Mouse (Mus musculus): ENCODE data around the gene BC055324.

DNA sequence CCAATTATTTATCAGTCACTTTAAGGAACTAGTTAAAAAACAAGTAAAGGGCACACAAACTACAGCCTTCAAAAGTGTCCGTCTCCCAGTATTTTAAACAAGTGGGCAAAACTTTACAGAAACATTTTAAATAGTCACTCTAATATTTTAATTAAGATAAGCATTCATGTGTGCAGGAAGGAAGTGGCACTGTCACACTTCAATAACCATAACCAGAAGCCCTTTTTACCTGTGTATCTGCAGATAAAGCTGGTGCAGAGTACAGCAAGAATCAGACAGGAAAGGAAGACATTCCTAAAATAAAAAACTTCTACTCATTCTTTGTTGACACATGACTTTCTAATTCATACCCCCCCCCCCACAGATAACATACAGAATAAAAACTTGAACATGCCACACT lies 18.1 kb downstream of the BC055324 start:
- TF ChIP-seq POLR2A (IDR thresholded peaks at IDR 0.05; ENCODE audit: insufficient read length, low read depth), result no peak
- no peak for TF ChIP-seq USF1 (IDR thresholded peaks at IDR 0.05; ENCODE audit: low read depth)
- TF ChIP-seq MAX (IDR thresholded peaks at IDR 0.05; ENCODE audit: low read depth), result no peak

Data from myocyte (in vitro differentiated cells).